In genomic region chr15:80147511-80147910, GRCm38 (mm10) we compare ENCODE assay signal across 16 mouse cellular contexts. TPM values are rescaled to one million over a fixed set of nuclear protein-coding genes. Genes with fewer than 3 reads are reported as not detected.
"Had no signal": no experiment of that assay in that cellular context is flagged by ENCODE, and none has a peak within 500 bp of the region (broad histone marks: within the 10 kb centered on the region; RNA-seq: fewer than 3 reads in every experiment).

No protein-coding gene starts in this region.

- H3K4me3 ChIP-seq: limb, embryonic 12.5 days; liver, embryonic 15.5 days; neural tube, embryonic 13.5 days had no signal

- H3K4me2 ChIP-seq: limb, embryonic 12.5 days; liver, embryonic 15.5 days; lung, embryonic 14.5 days; neural tube, embryonic 13.5 days had no signal

- ATAC-seq: midbrain, embryonic 16.5 days had no signal

- DNase-seq: kidney, adult 9 months; layer of hippocampus, adult 9-11 months; layer of hippocampus, postnatal 36 days; lung, embryonic 14.5 days; lung, postnatal 10 days; lung, postnatal 4 days; retina, postnatal 1 day; right cerebral cortex, postnatal 4 days; spleen, adult 18-20 months; thymus, postnatal 36 days had no signal

- H3K27ac ChIP-seq: kidney, postnatal 0 days; limb, embryonic 12.5 days; liver, embryonic 15.5 days; neural tube, embryonic 13.5 days had no signal

- H3K27me3 ChIP-seq: limb, embryonic 12.5 days; liver, embryonic 15.5 days; neural tube, embryonic 13.5 days had no signal

- H3K9me3 ChIP-seq: limb, embryonic 12.5 days; liver, embryonic 15.5 days; neural tube, embryonic 13.5 days had no signal

- H3K9ac ChIP-seq: limb, embryonic 12.5 days; liver, embryonic 15.5 days; lung, embryonic 14.5 days; neural tube, embryonic 13.5 days had no signal

RNA-seq across cellular contexts. Expression of gene Mgat3, which starts 26.0 kb away (rescaled TPM):
- total RNA-seq: megakaryocyte, adult 5-6 weeks had no signal
